Mouse (Mus musculus) G1E-ER4 (cell line): ENCODE results near the gene Layn. TPM values are rescaled to one million over a fixed set of nuclear protein-coding genes. Genes with fewer than 3 reads are reported as not detected.
A peak's percentile ranks its signal among the peaks of the same experiment; 100 is the strongest.

Experiments used
- GATA1 ChIP-seq: IDR thresholded peaks from one replicate; pipeline ENCODE4 v1.8.0; 2012; ENCODE audit warnings: low read length, inconsistent platforms
- polyA plus RNA-seq: library from polyadenylated mRNA; stranded (reverse); fragments of >175 nt; gene quantifications from 2 replicates; pipeline ENCODE4 v1.2.3, GENCODE M21; 2012

The Layn gene
- polyA plus RNA-seq, 1 experiment, result 8.2 TPM

GRCm38 (mm10) chr9:51056360-51057324, 20.3 kb downstream of the Layn start:
- no peak for TF ChIP-seq GATA1

- no peak for TF ChIP-seq GATA1
Observed at GRCm38 (mm10) chr9:51052180-51052579, 24.7 kb downstream of the Layn start.

GRCm38 (mm10) chr9:51042136-51042535, 34.8 kb downstream of the Layn start:
- no peak for TF ChIP-seq GATA1

GRCm38 (mm10) chr9:51041491-51041980, 35.4 kb downstream of the Layn start:
- TF ChIP-seq GATA1, result no peak

GRCm38 (mm10) chr9:51032785-51033529, 43.9 kb downstream of the Layn start:
- TF ChIP-seq GATA1, result no peak

- TF ChIP-seq GATA1, result no peak
Observed at GRCm38 (mm10) chr9:51032291-51032690, 44.6 kb downstream of the Layn start.

GRCm38 (mm10) chr9:51031603-51032002, 45.3 kb downstream of the Layn start:
- TF ChIP-seq GATA1, result no peak

GRCm38 (mm10) chr9:51030147-51030546, 46.7 kb downstream of the Layn start:
- no peak for TF ChIP-seq GATA1

GRCm38 (mm10) chr9:51026952-51027351, 49.9 kb downstream of the Layn start:
- TF ChIP-seq GATA1, result no peak

- TF ChIP-seq GATA1, result no peak
Observed at GRCm38 (mm10) chr9:51021123-51021795, 55.6 kb downstream of the Layn start.

- peak; percentile 51 for TF ChIP-seq GATA1
Observed at GRCm38 (mm10) chr9:51020351-51020750, 56.5 kb downstream of the Layn start.

GRCm38 (mm10) chr9:51019670-51020069, 57.2 kb downstream of the Layn start:
- no peak for TF ChIP-seq GATA1

GRCm38 (mm10) chr9:51015732-51016131, 61.2 kb downstream of the Layn start:
- no peak for TF ChIP-seq GATA1

GRCm38 (mm10) chr9:51013644-51014043, 63.2 kb downstream of the Layn start:
- no peak for TF ChIP-seq GATA1

GRCm38 (mm10) chr9:51009656-51009950, 67.3 kb downstream of the Layn start:
- no peak for TF ChIP-seq GATA1
